Mouse (Mus musculus) telencephalon, adult 2 months (tissue): ENCODE data around the gene Angptl3.

ENCODE experiments used
- DNase-seq: peaks from one replicate; pipeline ENCODE4 v3.0.0-alpha.2; 2011; ENCODE audit warnings: low read depth, low spot score

The Angptl3 gene

DNA sequence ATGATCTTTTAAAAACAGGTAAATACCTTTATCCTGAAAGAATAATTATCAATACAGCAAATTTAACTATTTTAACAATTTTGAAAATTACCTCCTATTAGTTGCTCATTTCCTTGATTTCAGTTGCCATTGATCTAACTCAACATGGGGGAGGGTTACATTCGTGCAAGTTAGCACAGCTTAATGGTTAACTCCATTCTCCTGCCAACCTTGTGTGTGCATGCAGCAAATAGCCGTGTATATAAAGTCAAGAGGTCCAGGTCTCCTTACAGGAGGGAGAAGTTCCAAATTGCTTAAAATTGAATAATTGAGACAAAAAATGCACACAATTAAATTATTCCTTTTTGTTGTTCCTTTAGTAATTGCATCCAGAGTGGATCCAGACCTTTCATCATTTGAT lies at the start of gene Angptl3:
Angptl3 (plus strand) TSS at position 269 of the 400 bp plus-strand sequence.
- no peak for DNase-seq

DNA sequence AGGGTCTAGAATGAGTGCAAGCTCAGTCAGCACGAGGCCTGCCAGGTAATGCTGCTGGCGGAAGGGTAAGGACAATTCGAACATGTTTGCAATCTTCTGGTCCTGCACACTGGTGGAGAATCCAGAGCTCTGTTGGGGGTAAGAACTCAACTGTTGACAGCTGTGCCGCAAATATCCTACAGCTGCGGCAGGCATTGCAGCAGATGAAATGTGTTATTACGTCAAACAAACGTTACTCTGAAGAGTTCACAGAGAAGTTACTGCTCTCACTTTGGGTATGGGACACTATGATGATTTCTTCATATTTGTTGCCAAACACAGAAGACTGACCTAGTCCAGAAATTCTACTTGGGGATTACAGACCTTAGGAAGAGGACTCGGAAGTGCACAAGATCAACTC lies 46.1 kb upstream of the Angptl3 start:
- DNase-seq: no peak

DNA sequence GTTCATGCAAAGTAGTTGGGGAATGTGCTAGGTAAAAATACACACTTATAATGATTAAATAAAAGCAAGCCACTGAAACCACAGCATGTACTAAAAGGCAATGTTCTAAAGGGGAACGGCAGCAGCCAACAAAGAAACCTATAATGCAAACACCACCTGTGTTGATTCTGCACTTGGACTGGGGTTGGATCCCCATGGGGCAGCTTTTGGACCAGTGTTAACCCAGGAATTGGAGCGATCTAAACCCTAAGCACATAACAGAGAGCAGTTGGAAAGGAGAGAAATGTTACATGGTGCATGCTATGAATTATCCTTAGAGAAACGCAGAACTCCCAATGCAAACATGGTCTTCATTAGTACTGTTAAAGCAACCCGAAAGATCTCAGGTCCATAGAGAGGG lies 37.3 kb upstream of the Angptl3 start:
- DNase-seq: no peak

DNA sequence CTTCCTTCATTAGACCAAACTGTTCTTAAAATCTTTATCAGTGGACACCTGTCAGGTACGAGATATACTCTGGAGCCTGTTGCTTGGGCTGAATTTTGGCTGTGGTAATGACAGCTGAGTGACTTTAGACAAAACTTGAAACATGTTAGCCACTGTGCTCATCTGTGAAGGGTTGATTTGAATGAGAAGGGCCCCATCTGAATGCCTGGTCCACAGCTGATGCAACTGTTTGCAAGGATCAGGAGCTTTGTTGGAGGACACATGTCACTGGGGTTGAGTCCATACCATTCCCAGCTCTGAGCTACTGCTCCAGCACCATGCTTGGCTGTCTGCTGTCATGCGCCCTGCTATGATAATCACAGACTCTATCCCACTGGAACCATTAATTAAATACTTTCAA lies 25.2 kb upstream of the Angptl3 start:
- DNase-seq: no peak

DNA sequence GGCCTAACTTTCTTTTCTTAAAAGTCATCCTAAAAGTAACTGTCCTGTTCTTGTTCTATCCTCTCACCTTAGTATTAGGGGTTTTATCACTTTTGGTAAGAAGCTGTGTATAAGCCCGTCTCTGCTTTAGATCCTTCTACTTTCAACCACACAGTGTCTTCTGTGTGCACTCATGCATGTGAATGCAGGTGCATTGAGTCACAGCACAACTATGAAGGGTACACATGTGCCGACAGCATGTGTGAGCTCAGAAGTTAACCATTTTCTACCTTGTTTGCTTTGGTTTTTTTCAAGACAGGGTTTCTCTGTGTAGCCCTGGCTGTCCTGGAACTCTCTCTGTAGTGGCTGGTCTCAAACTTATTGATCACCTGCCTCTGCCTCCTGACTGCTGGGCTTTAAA lies 24.4 kb upstream of the Angptl3 start:
- DNase-seq: no peak

DNA sequence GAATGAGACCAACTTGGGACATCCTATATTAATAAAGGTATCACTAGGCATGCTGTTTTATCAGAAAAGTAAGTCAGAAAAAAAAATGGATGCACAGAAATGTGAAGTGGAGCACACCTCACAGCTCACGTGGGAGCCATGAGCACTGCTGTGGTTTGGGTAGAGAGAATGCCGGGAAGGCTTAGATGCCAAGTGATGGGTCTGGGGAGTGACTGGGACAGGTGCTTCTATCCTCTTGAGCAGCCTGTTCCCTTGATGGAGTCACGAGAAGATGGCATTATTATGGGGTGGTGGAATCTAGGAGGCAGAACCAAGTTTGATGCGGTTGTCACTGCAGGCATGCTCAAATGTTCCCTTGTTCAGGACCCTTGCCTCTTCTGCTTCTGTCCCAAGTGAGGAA lies 19.7 kb upstream of the Angptl3 start:
- DNase-seq: no peak

DNA sequence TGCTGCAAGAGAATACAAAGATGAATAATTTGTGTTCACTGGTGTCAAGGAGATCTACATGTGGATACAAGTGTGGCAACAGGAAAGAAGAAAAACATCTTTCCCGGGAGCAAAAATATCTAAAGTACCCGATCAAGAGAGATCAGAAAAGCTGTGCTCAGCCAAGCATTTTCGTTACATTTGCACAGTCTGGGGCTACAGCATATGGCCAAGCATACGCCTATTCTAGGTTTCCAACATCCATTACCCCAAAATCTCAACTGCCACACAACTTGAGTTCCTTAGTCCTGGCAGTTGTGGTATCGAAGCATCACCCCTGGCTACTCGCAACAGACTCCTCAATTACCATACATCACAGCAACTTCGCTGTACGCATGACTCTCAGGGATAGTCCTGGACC lies 8.5 kb upstream of the Angptl3 start:
- no peak for DNase-seq

DNA sequence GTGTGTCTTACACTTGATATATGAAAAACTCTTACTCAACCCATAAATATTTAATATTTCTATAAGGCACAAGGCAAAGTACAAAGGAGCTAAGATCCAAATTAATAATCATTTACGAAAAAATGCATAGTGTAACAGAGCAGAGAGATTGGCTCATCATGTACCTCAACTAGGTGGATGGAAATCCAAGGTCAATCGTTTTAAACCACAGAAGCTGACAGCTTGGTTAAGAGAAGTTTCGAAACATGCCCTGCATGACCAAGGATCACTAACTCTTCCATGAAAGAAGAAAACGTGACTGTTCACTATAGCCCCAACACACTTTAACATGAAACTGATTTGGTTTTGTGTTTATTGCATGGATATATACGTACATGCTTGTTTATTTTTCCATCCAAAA lies 2.4 kb upstream of the Angptl3 start:
- no peak for DNase-seq

DNA sequence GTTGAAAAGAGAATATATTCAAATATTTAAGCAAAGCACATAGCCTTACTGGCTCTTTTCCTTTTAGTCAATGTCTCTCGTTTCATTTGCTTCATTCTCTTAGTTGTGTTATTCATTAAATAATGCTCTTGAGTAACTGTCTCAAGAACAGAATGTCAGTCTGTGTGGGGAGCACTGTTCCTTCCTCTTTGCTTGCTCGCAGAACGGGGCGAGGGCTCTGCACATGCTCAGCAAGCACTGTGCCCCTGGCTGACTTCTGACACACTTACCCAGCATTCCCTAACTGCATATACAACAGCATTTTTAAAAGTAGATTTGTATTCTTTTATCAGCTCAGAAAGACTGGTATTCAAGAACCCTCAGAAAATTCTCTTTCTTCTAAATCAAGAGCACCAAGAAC lies 2.2 kb downstream of the Angptl3 start:
- DNase-seq: no peak

DNA sequence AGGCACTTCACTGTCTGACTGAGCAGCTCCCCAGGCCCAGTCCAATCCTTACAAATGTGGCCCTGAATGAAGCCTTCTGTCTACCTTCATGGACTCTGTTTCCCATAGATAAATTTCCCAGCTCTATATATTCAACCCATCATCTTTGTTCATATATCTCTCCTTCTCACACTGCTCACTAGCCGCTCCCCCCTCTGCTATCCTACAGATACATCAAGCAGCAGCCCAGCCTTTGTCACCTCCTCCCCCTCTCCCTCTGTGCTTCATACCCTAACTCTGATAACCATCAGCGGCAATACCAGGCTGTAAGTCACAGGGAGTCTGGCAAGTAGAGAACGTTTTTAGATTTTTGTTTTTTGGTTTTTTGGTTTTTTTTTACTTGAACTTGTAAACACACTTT lies 14.1 kb downstream of the Angptl3 start:
- DNase-seq: no peak

DNA sequence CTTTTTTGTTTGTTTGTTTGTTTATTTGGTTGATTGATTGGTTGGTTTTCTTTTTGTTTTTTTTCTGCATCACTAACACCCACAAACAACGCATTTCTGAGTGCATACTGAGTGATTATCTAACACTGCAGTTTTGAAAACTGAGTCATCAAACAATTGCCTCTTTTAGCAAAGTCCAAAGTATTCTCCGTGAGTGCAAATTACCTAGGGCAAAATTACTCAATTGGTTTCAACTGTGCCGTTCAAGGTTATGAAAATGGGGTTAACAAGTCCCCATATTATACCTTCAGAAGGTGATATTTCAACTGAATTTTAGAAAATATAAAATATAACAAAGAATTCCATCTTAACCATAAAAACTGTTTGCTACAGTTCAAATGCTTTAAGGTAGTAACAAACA lies 15.7 kb downstream of the Angptl3 start:
- DNase-seq: no peak

DNA sequence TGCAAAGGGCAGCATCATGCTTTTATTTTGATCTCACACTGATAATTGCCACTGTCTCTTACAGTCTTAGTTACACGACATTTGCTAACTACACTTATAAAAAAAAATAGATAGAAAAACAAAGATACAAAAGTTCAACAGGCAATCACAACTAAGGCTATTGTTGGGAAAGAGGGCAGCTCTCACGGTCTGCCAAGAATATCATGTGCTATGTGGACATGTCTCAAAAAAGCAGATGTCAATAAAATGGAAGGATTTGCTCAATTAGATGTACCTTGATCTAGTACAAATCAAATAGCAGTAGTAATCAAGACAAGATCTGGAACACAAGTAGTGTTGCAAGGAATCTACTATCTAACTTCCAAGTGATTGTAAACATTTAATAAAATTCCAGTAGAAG lies 17.8 kb downstream of the Angptl3 start:
- no peak for DNase-seq

DNA sequence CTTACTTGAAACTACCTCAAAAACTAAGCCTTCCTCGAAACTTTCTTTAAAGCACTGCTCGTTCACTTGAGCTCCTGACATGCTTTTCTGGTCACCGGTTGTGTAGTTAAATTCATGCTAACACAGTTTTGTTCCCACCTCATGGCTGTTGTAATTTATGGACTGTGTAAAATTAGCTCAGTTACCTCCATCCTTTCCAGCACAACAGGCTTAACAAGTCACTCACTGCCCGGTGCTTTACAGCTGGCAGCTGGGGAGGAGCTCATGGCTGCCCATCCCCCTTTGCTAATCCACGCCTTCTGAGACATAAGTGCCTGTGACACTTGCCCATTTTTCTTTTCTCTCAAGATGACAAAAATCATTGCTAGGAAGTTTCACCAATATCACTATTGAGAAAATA lies 33.8 kb downstream of the Angptl3 start:
- DNase-seq: no peak

DNA sequence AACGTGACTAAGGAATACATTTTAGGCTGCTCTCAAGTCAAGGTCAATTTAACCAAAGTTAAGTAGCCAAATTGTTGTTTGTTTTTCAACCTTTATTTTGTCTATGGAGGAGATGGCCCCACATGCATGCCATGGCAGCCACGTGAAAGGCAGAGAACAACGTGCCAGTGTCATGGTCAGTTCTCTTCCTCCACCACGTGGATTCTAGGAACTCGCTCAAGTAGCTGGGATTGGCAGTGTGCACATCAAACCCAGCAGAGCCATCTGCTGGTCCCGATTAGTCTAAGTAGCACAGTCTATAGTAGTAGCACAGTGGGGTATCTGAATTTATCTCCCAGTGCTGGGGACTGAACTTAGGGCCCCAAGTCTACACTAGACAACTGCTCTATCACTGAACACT lies 38.1 kb downstream of the Angptl3 start:
- DNase-seq: no peak

DNA sequence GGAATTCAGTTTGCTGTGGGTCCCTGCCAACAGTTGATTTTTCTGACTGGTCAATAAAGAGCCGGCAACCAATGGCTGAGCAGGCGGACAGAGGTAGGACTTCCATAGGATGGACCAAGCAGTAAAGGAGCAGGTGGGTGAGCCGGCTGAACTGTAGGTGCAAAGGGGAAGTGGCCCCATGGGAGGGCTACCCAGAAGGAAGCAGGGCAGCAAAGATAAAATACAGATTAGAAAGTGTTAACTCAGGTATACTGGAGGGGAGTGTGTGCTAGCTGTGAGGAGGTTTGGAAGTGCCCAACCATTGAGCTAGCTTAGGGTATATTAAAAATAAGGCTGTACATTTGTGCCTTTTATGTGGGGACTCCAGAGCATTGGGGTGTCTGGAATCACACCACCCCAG lies 47.3 kb downstream of the Angptl3 start:
- DNase-seq: no peak

DNA sequence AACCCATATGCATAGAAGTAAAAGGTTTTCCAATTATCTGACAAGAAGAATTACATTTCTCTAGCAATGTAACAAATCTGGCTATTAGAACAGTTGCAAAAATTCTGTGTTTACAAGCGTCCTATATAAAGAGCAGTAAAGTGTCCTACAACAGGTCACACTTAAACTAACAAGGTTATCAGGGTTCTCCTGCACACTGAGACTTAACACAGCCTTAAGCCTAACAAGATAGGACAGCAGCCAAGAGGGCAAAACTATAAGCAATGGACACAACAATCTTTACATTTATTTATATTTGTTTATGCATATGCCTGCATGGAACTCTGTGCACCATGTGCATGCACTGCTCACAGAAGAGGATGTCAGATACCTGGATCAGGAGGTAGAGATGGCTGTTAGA lies 50.4 kb downstream of the Angptl3 start:
- no peak for DNase-seq

DNA sequence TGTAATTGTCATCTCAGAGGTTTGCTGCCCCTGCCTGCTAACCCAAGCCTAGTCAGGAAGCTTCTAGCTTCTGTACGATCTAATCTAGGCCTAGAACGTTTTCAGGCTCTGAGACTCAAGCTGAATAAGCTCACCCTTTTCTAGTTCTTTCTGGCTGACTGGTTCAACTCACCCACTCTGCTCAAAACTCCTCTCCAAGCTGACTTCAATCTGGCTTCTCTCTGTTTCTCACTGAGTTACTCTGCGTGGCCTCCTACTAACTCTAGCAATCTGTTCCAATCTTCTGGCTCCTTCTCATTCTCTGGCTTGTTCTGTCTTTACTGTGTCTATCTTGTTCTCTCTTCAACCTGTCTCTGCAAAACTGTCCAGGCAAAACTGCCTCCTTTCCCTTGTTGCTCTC lies 53.1 kb downstream of the Angptl3 start:
- DNase-seq: peak; percentile 69

DNA sequence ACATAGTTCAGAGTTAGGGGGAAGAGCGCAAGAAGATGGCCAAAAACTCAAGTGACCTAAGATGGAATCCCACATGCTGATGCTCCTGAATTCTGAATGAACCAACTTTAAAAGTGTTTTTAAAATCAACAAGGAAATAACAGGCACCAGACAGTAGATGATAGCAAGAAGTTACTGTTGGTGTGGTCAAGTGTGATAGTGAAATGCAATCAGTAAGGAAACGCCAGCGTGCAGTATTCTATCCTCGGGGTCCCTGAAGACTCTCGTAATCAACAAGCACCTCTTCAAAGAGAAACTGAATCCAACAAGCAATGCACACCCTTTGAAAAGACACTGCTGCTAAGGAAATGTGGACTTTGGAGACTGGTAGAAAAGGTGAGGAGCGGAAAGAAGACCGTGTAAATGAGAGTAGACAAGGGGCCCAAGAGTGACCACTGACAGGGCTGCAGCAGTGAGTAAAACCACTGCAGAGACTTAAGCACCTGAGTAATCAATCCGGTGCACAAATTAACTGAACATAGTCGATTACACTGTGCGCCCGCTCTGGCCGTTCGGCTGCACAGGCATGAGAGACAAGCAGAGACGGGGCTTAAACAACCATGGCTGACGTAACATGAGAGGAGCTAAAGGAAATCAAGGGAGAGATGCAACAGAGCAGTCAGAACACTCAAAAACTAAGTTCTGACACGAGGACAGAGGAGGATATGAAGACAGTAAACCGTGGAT lies 57.2 kb downstream of the Angptl3 start:
- DNase-seq: no peak

DNA sequence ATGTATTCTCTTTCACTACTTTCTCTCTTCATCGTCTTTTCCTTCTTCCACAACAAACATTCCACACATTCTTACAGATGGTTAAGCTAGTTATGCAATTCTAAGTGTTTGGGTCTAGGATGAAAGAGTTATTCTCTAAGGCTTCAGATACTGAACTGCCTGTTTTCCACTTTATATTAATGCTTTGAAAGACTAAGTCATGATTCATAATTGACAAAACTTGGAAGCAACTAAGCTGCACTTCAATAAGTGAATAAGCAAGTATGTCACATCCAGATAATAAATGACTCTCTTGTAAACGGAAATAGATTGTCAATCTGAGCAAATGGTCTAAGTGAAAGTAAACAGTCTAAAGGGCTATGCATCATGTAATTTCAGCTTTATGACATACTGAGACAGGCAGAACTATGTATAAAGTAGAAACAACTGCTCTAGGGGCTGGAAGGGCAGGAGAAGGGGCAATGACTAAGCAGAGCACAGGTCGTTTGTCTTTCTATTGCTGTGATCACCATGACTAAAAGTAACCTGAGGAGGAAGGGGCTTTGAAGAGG lies 60.5 kb downstream of the Angptl3 start:
- DNase-seq: no peak

DNA sequence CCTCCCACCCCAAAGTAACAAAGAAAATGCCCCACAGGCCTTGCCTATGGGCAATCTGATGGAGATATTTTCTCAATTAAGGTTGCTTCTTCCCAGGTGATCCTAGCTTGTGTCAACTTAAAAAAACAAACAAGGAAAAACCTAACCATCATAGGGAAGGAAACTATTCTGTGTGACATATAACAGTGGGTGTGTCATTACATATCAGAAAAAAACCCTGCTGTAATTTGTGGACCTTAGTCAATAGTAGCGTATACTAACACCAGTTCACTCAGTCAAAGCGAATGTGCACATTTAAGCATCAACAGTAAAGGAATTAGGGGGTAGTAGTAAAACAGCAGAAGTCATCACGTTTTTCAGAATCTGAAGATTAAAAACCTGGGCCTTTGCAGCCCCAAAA lies 61.0 kb downstream of the Angptl3 start:
- DNase-seq: no peak
